Mouse (Mus musculus) brain, embryonic 18.5 days (tissue): ENCODE results near the gene Vps13d.

Experiments
- DNase-seq: peaks from one replicate; pipeline ENCODE4 v3.0.0-alpha.2; 2012; ENCODE audit warnings: low read depth, low spot score

The Vps13d gene

GRCm38 (mm10) chr4:145150345-145151102 is 44.3 kb downstream of the Vps13d start:
- no peak for DNase-seq

- DNase-seq = no peak
Measured at GRCm38 (mm10) chr4:145147006-145147961, 47.5 kb downstream of the Vps13d start.

GRCm38 (mm10) chr4:145143533-145143932 is 51.3 kb downstream of the Vps13d start:
- no peak for DNase-seq

- no peak for DNase-seq
Measured at GRCm38 (mm10) chr4:145136705-145137104, 58.1 kb downstream of the Vps13d start.

GRCm38 (mm10) chr4:145135473-145135872 is 59.3 kb downstream of the Vps13d start:
- no peak for DNase-seq

GRCm38 (mm10) chr4:145130772-145131171 is 64.0 kb downstream of the Vps13d start:
- no peak for DNase-seq

- DNase-seq = no peak
Measured at GRCm38 (mm10) chr4:145129956-145130548, 64.8 kb downstream of the Vps13d start.

- no peak for DNase-seq
Measured at GRCm38 (mm10) chr4:145125463-145126220, 69.2 kb downstream of the Vps13d start.

GRCm38 (mm10) chr4:145124419-145124818 is 70.4 kb downstream of the Vps13d start:
- no peak for DNase-seq

GRCm38 (mm10) chr4:145111641-145112040 is 83.2 kb downstream of the Vps13d start:
- no peak for DNase-seq

GRCm38 (mm10) chr4:145110736-145111135 is 84.1 kb downstream of the Vps13d start:
- no peak for DNase-seq

GRCm38 (mm10) chr4:145106796-145107195 is 88.0 kb downstream of the Vps13d start:
- DNase-seq = no peak

GRCm38 (mm10) chr4:145105319-145105718 is 89.5 kb downstream of the Vps13d start:
- no peak for DNase-seq

GRCm38 (mm10) chr4:145104917-145105316 is 89.9 kb downstream of the Vps13d start:
- peak; percentile 72 for DNase-seq

- DNase-seq = no peak
Measured at GRCm38 (mm10) chr4:145103617-145104016, 91.2 kb downstream of the Vps13d start.

- DNase-seq = no peak
Measured at GRCm38 (mm10) chr4:145101823-145102718, 92.7 kb downstream of the Vps13d start.

GRCm38 (mm10) chr4:145099853-145100252 is 95.0 kb downstream of the Vps13d start:
- DNase-seq = no peak

GRCm38 (mm10) chr4:145099344-145099743 is 95.5 kb downstream of the Vps13d start:
- no peak for DNase-seq

GRCm38 (mm10) chr4:145097974-145098373 is 96.8 kb downstream of the Vps13d start:
- no peak for DNase-seq

- no peak for DNase-seq
Measured at GRCm38 (mm10) chr4:145096481-145097039, 98.2 kb downstream of the Vps13d start.
